Mouse (Mus musculus) small intestine, adult 10 weeks (tissue): Measurements from ENCODE around the gene Flvcr2. TPM values are rescaled to one million over a fixed set of nuclear protein-coding genes. Genes with fewer than 3 reads are reported as not detected.

ENCODE experiments used
- polyA plus RNA-seq: library from polyadenylated mRNA; stranded (reverse); fragments of 350-450 nt; fragmentation: Illumina TruSeq; extraction: RNeasy Lipid Tissue Mini Kit (QIAGEN cat#74804); gene quantifications from one replicate; pipeline ENCODE4 v1.2.3, GENCODE M21; 2014; ENCODE audit warnings: low replicate concordance

Gene Flvcr2
- polyA plus RNA-seq, result 1.2 TPM

DNA sequence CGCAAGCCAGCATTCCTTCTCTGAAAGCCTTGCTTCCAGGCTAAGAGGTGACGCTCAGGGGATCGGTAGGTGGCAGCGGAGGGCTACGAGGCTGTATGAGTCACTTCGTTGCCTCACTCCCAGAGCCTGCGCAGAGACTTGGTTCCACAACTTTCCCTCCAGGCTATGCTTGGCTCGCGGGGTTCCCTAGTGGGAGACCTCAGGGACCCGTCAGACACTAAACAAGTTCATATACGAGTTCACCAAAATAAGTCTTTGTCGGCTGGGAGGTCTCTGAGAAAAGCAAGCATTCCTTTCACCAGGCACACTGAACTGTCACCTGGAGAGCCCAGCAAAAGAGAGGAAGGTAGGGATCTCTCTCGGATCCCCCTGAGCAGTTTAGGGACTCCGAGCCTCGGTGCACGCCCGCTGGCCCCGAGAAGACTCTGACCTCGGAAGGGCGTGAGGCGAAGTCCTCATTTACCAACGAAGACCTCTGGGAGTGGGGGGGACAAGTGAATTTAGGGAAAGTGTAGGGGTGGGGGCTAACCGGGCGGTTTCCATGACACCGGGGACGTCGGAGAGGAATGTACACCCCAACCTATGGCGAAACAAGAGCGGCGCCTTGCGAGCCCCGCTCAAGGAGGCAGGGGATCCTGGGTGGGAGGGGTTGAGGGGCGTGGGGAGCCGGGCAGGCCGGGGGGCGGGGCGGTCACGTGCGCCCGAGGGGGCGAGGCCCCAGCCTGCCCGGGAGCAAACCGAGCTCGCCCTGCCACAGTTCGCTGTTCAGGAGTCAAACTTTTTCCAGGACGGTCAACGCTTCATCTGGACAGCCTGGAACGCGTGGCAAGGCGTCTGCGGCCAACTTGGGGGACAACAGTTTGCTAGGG is at the start of gene Flvcr2:
TSS of gene Flvcr2 (plus strand) at position 713 of the 869 bp plus-strand sequence.

GRCm38 (mm10) chr12:85824438-85825264 is 78.3 kb downstream of the Flvcr2 start, which contains the start of the genes Erg28 and Ttll5:
Gene Erg28 (minus strand): TSS chr12:85824550.
Gene Ttll5 (plus strand): TSS chr12:85824659.

Other genes starting within 250 kb of the Flvcr2 start
- not detected for gene Jdp2, start 147.5 kb upstream of the Flvcr2 start, polyA plus RNA-seq
- gene Batf, start 59.9 kb upstream of the Flvcr2 start, polyA plus RNA-seq, result not detected
- 178 TPM for gene Erg28, start 78.0 kb downstream of the Flvcr2 start, polyA plus RNA-seq
- gene Ttll5, start 78.1 kb downstream of the Flvcr2 start, polyA plus RNA-seq, result 6.4 TPM